Mouse (Mus musculus) v-Abl transformed pro-B cells (cell line): ENCODE results near the gene 2410004P03Rik.

Experiments used
- in situ Hi-C, 2 experiments: fragments of 400-800 bp; cut with MboI; formaldehyde crosslinking; loops; one replicate each; pipeline ENCODE4 v1.15.1; 2025; ENCODE audit not compliant: unreplicated experiment in 2 of 2

Gene 2410004P03Rik

DNA sequence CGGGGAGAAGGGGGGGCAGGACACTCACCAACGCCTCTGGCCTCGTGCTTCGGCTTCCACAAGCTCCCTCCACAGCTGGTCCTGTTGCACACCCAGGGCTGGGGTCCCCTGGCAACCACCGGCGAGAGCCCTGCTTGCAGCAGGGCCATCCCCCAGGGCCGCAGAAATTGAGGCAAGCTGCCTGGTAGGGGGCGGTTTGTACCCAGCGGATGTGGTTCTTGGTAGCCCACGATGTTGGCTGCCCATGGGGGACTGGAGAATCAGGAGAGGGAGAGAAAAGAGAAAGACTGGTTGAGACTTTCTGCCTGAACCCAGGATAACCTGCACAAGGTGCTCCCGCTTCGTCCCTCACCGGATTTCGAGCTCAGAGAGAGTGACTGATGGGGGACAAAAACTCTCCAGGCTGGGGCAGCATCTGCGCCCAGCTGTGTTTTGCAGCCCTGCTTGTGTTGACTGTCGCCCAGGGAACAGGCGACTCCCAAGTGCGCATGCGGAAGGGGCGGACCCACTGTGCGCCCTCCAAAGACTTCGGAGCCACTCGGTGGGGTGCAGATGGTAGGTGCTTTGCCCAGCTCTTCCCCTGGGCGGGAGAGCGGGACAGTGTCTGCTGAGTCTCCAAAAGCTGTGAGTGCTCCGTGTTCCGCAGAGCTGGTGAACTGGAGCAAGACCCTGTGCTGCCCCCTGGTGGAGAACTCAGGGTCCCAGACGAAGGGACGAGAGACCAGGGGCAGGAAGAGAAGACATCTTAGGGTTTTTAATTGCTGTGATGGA is at the start of gene 2410004P03Rik:
Gene 2410004P03Rik (minus strand): TSS at position 628 of the 771 bp plus-strand sequence.
- in situ Hi-C loops, result loop anchor here (5.0 to 25.0 kb wide), 4 partner anchors 199 to 1199 kb away; partner anchors contain the start of genes E2f6 (in 2 of the 2) and Trib2 (in 1 of the 2)

DNA sequence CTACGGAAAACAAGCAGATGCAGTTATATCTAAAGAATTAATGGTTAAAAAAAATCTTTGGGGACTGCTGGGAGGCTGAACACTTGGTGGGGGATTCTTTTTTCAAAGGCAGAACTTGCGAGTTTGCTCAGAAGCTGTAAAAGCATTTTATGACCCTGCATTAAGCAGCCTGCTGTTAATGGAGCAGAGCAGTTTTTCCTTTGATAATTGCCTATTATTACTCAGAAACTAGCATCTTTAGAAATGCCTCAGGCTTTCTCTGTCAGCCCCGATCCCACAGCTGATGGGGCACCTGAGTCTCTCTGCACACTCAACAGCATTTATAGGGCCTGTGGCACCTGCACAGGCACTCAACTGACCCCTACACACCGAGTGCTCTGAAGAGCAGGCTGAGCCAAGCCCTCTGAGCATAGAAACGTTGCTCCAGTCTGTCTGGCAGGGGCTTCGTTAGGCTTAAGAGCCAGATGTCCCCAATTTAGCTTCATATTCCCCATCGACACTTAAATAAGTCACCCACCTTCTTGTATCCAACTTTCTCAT is 49.7 kb upstream of the 2410004P03Rik start:
- in situ Hi-C loops, result no loop called here

DNA sequence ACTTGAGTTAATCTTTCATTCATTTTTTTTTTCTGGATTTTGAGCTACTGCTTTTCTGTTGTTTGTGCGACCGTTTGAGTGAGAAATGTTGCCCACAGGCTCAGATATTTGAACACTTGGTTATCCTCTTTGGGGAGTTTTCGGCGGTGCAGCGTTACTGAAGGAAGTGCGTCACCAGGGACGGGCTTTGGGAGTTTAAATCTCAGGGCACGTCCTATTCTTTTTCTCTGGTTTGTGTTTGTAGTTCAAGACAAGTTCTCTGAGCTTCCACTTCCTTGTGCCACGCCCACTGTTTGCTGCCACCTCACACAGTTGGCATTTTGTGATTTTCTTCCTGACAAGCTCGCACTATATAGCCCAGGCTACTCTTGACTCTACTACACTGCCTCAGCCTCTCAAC is 47.0 kb upstream of the 2410004P03Rik start:
- in situ Hi-C loops, result no loop called here

DNA sequence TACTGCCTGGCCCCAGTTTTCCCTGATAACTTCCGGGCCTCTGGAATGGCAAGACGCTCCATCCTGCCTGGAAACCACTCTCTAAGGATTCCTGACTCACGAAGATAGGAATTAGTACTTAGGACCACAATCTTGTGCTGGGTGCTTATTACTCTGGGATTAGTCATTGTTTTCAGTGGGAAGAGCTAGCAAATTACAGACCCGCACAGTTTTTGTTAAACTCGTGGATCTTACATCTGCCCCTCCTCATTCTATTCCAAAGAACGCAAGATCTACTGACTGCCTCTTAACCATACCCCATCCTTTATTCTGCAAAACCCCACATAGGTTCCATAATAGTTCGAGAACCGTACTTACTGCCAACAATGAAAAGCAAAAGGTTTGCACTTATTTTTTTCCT is 45.6 kb upstream of the 2410004P03Rik start:
- in situ Hi-C loops, result no loop called here

DNA sequence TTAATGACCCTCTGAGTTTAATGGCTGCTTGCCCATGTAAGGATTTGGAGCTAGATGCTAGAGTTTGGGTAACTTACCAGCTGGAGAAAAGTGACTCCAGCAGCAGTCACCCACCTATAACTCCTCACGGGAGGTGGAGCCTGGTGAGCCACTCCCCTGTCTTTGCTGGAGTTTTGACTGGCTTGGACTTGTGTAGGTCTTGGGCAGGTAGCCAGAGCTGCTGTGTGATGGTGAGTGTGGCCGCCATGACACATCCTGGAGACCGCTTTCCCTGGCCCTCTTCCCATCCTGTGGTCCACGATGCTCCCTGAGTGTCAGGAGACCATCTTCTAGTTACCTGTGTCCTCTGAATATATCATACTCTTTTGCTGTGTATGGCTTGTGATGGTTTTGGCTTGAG is 44.2 kb upstream of the 2410004P03Rik start:
- in situ Hi-C loops, result no loop called here

DNA sequence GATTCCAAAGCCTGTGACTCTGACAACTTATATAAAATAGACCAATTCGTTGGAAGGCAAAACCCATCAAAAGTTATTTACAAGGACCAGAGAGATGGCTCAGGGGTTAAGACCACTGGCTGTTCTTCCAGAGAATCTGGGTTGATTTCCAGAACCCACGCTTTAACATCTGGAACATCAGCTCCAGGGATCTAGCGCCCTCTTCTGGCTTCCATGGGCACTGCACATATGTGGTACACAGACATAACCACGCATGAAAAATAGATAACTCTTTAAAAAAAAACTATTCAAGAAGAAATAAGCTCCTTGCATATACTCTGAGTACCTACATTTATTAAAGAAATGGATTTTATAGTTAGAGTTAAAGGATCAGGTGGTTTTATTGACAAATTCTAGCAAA is 43.2 kb upstream of the 2410004P03Rik start:
- in situ Hi-C loops, result no loop called here

DNA sequence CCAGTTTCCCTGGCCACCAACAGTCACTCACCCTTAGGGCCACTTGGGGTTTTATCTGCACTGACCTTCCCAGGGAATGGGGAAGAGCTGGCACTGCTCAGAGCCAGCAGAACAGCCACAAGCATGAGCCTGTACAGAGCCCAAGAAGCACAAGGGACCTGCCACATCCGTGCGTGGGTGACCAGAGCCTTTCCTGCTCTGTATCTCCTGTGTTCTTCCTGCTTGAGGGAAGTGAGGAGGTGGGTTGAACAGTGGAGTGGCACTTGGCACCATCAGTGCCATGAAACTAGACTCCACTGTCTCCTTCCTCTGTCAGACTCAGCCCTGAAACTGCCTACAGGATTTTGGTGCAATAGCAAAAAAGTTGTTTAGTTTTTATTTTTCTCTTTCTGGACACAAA is 41.1 kb upstream of the 2410004P03Rik start:
- in situ Hi-C loops, result no loop called here

DNA sequence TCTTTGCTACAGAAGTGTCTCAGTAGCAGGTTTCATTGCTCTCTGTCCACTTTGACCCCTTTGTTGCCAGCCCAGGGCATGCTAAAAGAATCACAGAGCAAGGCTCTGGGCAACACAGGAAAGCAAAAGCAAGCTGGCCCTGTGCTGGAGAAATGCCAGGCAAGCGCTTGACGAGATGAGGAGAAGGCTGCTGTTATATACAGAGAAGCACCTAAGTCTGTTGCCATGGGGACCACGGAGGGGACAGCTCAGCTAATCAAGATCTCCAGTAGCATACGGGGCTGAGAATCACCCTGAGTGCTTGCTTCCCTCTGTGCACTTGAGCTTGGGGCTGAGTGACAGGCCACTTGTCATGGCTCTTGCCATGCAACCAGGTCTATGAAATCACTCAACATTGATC is 39.5 kb upstream of the 2410004P03Rik start:
- in situ Hi-C loops, result no loop called here

DNA sequence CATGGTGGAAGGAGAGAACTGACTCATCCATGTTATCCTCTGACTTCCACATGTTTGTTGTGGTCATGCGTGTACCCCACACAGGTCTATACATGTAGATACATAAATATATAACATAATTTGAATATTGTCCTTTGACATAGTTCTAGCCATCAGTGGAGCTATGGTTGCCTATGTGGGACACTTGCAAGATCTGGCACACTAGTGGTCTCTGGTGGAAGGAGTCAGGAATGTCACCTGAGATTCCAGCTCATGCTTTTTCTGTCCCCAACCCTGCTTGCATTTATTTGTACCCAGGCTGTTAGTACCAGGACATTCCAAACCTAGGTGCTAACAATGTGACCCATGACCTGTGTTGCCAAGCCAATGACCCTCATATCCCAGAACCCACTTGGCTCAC is 38.3 kb upstream of the 2410004P03Rik start:
- in situ Hi-C loops, result loop anchor here (5.0 to 25.0 kb wide), 2 partner anchors 33 to 462 kb away; no protein-coding TSS in a partner anchor

DNA sequence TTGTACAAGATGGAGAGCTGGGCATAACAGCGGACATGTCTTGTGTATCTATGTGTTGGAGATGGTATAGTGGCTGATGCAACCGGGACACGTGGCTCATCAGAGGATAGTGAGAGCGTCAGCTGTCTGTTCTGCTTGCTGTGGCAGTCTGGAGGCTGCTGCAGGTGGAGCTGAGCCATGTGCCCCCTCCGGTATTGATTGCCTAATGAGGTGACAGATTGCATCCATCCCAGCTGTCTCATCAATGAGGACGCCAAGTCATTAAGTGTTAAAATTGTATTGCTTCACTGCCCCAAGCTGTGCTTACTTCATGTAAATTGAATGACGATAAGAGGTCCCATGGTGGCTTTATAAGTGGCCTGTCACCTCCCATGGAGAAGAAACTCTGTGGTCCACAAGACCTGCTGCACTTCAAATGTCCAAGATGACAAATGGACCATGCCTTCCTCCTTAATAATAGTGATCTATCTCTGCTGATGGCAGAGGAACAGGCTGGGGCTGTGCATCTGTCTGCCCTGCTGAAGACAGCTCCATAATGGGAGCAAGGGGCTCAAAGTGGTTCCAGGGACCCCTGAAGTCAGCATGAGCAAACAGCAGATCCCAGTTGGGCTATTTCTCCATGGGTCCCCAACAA is 37.6 kb upstream of the 2410004P03Rik start:
- in situ Hi-C loops, result loop anchor here (5.0 to 25.0 kb wide), 2 partner anchors 33 to 462 kb away; no protein-coding TSS in a partner anchor

DNA sequence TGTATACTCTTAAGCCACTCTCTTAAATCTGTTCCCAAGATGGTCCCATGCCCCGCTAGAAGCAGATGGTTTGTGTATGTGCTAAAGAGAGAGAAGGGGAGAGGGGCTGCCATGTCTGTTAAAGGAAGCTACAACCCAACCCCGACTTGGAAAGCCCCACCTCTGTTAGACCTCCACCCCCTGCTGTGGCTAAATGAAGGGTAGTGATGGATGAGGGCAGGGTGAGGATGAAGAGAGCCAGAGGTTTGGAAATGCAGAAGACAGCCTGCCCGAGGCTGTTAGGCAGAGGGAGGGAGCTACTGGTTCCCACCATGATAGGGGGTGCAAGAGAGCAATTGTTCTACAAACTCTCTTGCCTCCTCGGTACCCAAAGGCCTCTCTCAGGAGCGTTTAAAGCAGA is 31.8 kb upstream of the 2410004P03Rik start:
- in situ Hi-C loops, result loop anchor here in 1 of 2 experiments (25.0 kb wide), 1 partner anchor 456 kb away; no protein-coding TSS in a partner anchor

DNA sequence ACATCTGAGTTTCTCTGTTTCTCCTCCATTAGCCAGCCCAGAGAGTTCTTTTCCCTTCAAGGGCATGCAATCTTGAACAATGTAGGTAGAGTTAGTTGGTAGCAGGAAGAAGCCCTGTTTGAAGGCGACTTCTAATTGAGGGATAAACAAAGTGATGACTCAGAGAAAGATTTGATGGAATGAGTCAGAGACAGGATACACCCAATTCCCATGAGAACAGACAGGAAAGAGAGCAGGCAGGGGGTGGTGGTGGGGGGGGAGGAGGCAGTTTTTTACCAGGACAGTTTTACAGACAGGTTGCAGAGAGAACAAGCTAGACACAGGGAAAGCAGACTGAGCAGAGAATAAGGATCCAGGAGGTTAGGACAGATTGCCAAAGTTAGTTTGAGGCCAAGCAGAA is 29.0 kb upstream of the 2410004P03Rik start:
- in situ Hi-C loops, result loop anchor here in 1 of 2 experiments (25.0 kb wide), 1 partner anchor 453 kb away; no protein-coding TSS in a partner anchor

DNA sequence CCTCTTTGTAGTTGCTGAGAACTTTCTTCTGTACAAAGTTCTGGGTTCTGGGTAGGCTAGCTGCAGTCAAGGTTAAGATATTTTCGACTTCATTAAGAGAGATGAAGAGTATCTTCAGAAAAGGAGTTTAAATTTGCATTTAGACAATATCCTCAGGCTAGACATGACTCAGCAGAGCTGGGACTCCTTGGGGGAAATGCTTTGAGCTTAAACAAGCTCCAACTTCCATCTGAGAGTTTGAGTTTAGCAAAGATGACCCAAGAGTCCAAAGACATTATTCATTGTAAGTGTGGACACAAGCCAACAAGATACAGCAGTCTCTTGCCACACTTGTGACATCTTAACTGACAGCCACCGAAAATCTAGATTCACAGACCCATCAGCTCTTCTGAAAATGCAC is 27.9 kb upstream of the 2410004P03Rik start:
- in situ Hi-C loops, result loop anchor here (10.0 to 25.0 kb wide), 4 partner anchors 185 to 452 kb away; partner anchors contain the start of gene Greb1 (in 1 of the 2)

DNA sequence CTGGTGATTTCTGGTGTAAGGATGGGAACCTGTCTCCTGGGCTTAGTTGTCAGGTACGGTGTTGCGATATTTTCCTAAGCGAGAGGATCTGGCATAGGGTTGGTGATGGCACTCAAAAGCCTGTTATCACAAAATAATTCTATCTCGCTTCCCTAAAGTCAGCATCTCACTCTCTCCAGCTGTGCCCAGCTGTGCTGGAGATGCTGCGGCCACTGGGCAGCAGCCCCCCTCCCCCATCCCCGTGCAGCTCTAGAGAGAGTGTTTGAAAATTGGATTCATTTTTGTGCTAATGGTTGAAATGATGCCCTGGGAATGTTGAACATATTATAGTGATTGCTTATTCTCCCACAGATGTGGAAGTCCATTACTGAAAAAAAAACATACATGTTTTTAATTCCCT is 26.7 kb upstream of the 2410004P03Rik start:
- in situ Hi-C loops, result loop anchor here (10.0 to 25.0 kb wide), 4 partner anchors 187 to 451 kb away; partner anchors contain the start of gene Greb1 (in 1 of the 2)

DNA sequence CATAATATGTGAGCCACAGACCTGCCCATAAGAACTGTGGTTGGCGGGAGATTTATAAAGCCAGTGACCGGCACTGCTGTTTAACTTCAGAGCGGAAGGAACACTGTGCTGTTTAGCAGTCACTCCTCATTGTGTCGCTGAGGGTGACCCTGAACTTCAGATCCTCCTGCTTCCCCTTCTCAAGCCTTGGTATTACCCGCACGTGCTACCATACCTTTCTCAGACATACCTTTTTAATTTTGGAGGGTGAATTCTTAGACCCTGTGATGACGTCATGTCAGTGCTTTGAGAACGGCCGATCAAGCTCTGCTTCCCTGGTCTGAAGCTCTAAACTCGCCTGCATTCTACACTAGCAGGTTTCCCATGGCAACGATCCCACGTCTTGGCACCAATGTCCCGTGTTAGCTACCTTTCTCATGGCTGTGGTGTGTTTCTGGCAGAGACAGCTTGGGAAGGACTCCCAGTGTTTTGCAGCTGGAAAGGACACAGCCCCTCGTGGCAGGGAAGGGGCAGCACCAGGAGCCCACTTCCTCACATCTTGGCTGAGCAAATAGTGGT is 25.6 kb upstream of the 2410004P03Rik start:
- in situ Hi-C loops, result loop anchor here (10.0 to 25.0 kb wide), 4 partner anchors 188 to 450 kb away; partner anchors contain the start of gene Greb1 (in 1 of the 2)

DNA sequence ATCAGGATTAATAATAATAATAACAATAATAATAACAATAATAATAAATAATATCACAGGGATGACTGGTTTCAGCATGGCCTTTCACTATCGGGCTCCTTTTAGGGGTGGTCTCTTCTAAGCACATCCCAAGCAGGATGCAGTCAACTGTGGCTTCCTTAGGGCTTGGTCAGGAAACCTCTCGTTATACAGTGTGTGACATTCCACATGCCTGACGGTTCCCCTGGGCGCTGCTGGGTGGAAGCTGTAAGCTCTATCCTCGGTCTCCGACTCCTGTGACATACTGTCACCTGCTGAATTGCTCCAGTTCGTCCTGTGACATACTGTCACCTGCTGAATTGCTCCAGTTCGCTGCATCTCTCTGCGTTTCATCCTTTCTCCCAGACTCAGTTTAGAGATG is 25.0 kb upstream of the 2410004P03Rik start:
- in situ Hi-C loops, result loop anchor here (10.0 to 25.0 kb wide), 4 partner anchors 188 to 449 kb away; partner anchors contain the start of gene Greb1 (in 1 of the 2)

DNA sequence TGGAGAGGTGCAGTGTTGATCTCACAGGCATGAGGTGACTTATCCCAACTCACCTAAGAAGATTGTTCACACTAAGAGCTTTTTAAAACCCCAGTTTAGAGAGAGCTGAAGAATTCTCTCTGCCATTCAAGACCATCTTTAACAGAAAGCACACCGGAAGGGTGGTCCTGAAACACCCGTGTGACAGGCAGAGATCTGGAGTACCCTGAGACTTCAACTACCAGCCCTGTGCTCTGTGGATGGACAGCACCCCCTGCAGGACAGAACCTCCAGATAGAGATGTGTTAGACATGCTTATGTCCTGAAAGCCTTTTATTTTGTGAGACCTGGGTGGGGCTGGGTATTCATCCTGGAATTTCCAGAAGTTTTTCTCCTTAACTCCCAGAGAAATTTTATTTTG is 23.6 kb upstream of the 2410004P03Rik start:
- in situ Hi-C loops, result loop anchor here (10.0 to 25.0 kb wide), 4 partner anchors 190 to 448 kb away; partner anchors contain the start of gene Greb1 (in 1 of the 2)

DNA sequence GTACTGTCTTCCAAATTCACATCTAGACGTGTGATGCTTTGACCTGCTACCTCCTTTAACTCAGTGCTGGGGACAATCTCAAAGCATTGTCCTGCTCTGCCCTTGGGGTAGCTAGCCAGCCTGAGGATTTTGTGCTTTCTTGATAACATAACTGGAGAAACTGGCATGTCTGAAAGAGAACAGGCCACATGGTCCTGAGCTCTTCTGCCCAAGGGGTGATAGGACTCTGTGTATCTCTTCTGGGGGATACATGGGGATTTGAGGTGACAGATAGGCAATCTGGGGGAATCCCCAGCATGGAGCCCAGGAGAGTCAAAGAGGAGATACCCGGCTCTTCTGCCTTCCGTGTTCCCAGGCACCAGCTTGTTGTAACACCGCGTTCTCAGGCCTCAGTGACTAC is 23.1 kb upstream of the 2410004P03Rik start:
- in situ Hi-C loops, result loop anchor here (5.0 to 25.0 kb wide), 7 partner anchors 63 to 447 kb away; partner anchors contain the start of gene Greb1 (in 1 of the 2)

DNA sequence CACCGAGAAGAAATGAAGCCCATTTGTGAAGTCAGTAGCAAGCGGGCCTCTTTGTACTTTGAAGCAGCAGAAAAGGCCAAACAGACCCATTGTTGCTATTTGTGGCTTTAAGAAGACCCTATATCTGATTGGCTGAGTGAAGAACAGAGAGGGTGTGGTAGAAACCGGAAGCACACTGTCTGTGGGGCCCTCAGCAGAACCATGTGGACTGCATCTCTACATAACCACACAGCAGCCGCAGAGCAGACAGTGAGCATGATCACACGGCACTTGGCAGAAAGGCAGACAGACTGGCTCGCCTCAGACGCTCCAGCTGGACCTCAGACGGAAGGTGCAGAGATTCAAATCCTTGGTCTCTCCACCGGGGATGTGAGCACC is 21.9 kb upstream of the 2410004P03Rik start:
- in situ Hi-C loops, result loop anchor here (5.0 to 25.0 kb wide), 7 partner anchors 64 to 446 kb away; partner anchors contain the start of gene Greb1 (in 1 of the 2)
